Mouse (Mus musculus) spleen, embryonic (tissue): Measurements from ENCODE around the gene Gemin2.
"Not testable (repeated sequence)": the region's sequence is repeated elsewhere in the genome, so short reads cannot be mapped to it uniquely, and the experiment has no call there.

Source experiments
- CTCF ChIA-PET: fragments of 350-600 bp; sonication (Branson Sonifier 250); formaldehyde crosslinking; loops from one replicate; lab custom pipeline; 2022; lab: Charles Lee

The Gemin2 gene

GRCm38 (mm10) chr12:59013234-59013633 lies at the start of gene Gemin2:
Gemin2 (plus strand) TSS chr12:59013393.
- CTCF ChIA-PET, result no interaction called here

GRCm38 (mm10) chr12:58964583-58964982 lies 48.6 kb upstream of the Gemin2 start:
- CTCF ChIA-PET, result interaction anchor here (1.3 kb wide), 1 partner anchor 9 kb away, joined by 4 read pairs; no protein-coding TSS in a partner anchor

GRCm38 (mm10) chr12:58976966-58977365 lies 36.2 kb upstream of the Gemin2 start:
- CTCF ChIA-PET, result no interaction called here

GRCm38 (mm10) chr12:58981178-58981661 lies 32.0 kb upstream of the Gemin2 start:
- CTCF ChIA-PET, result not testable (repeated sequence)

- CTCF ChIA-PET, result no interaction called here
Measured at GRCm38 (mm10) chr12:58985766-58986165, 27.4 kb upstream of the Gemin2 start.

- CTCF ChIA-PET, result no interaction called here
Measured at GRCm38 (mm10) chr12:59010482-59010881, 2.7 kb upstream of the Gemin2 start.

GRCm38 (mm10) chr12:59011275-59011843 lies 1.8 kb upstream of the Gemin2 start:
- CTCF ChIA-PET, result no interaction called here

- CTCF ChIA-PET, result no interaction called here
Measured at GRCm38 (mm10) chr12:59011844-59012709, 1.1 kb upstream of the Gemin2 start, which contains the start of gene Sec23a. Sec23a (minus strand) TSS chr12:59012017.

- CTCF ChIA-PET, result no interaction called here
Measured at GRCm38 (mm10) chr12:59012710-59013091, 492 bp upstream of the Gemin2 start.

- CTCF ChIA-PET, result no interaction called here
Measured at GRCm38 (mm10) chr12:59017970-59018369, 4.8 kb downstream of the Gemin2 start.

- CTCF ChIA-PET, result no interaction called here
Measured at GRCm38 (mm10) chr12:59019891-59020290, 6.7 kb downstream of the Gemin2 start.

GRCm38 (mm10) chr12:59021306-59021705 lies 8.1 kb downstream of the Gemin2 start:
- CTCF ChIA-PET, result no interaction called here

- CTCF ChIA-PET, result no interaction called here
Measured at GRCm38 (mm10) chr12:59032101-59032500, 18.9 kb downstream of the Gemin2 start.

- CTCF ChIA-PET, result no interaction called here
Measured at GRCm38 (mm10) chr12:59039162-59039970, 26.2 kb downstream of the Gemin2 start.

- CTCF ChIA-PET, result no interaction called here
Measured at GRCm38 (mm10) chr12:59039971-59040844, 27.0 kb downstream of the Gemin2 start.

- CTCF ChIA-PET, result no interaction called here
Measured at GRCm38 (mm10) chr12:59040851-59041250, 27.7 kb downstream of the Gemin2 start.

GRCm38 (mm10) chr12:59052470-59052869 lies 39.3 kb downstream of the Gemin2 start:
- CTCF ChIA-PET, result no interaction called here

- CTCF ChIA-PET, result no interaction called here
Measured at GRCm38 (mm10) chr12:59053166-59053565, 40.0 kb downstream of the Gemin2 start.

GRCm38 (mm10) chr12:59053976-59054375 lies 40.8 kb downstream of the Gemin2 start:
- CTCF ChIA-PET, result no interaction called here

- CTCF ChIA-PET, result interaction anchor here (0.5 to 0.6 kb wide), 2 partner anchors 25 to 98 kb away, joined by 3 to 6 read pairs; no protein-coding TSS in a partner anchor
Measured at GRCm38 (mm10) chr12:59055196-59055850, 42.1 kb downstream of the Gemin2 start.
